8 mouse cellular contexts compared by ENCODE assay signal in genomic region chr10:59949255-59949648, GRCm38 (mm10). TPM values are rescaled to one million over a fixed set of nuclear protein-coding genes. Genes with fewer than 3 reads are reported as not detected.
DNase-seq lines count a peak whose midpoint lies in the region; ATAC-seq lines count a peak whose summit lies in the region.

No protein-coding gene starts in this region.

- H3K27ac ChIP-seq in lung, embryonic 16.5 days (ENCODE audit: low read length), result peak overlapping the region; percentile 95
- peak overlapping the region; percentile 23; the same call in 1 of the 2 replicates for H3K27ac ChIP-seq in limb, embryonic 13.5 days

- H3K4me1 ChIP-seq in lung, embryonic 16.5 days (replicated peaks; ENCODE audit: control insufficient read depth, insufficient read depth, low read length), result peaks cover 37% of the 10 kb centered on the region
- H3K4me1 ChIP-seq in limb, embryonic 13.5 days, result peaks cover 35% of the 10 kb centered on the region

- no peaks in the 10 kb centered on the region for H3K27me3 ChIP-seq in lung, embryonic 16.5 days (ENCODE audit: control insufficient read depth, insufficient read depth, low read depth, low read length)
- no peaks in the 10 kb centered on the region for H3K27me3 ChIP-seq in limb, embryonic 13.5 days

- peak overlapping the region; percentile 77 for H3K4me2 ChIP-seq in lung, embryonic 16.5 days (ENCODE audit: low read depth, low read length)
- H3K4me2 ChIP-seq in limb, embryonic 13.5 days (replicated peaks), result peak overlapping the region; percentile 90

- no peak for ATAC-seq in lung, embryonic 16.5 days (ENCODE audit: low read depth)
- ATAC-seq in limb, embryonic 13.5 days (ENCODE audit: low FRiP score, low read depth), result no peak

- intact Hi-C loops in heart, postnatal 14 days (cut with DNase I), result no loop called here

- DNase-seq in lung, postnatal 25 days (ENCODE audit: low spot score), result no peak
- peak; percentile 68 for DNase-seq in cerebellum, adult 9-10 months
- peak; percentile 37 for DNase-seq in heart, postnatal 14 days
- no peak for DNase-seq in thymus, postnatal 0 days (ENCODE audit: low spot score)
- no peak for DNase-seq in left cerebral cortex, adult 18-20 months (ENCODE audit: low spot score in 2 of 2)
- no peak for DNase-seq in right cerebral cortex, postnatal 25 days

- no peaks in the 10 kb centered on the region for H3K9me3 ChIP-seq in lung, embryonic 16.5 days (ENCODE audit: control insufficient read depth, low read length)
- no peaks in the 10 kb centered on the region for H3K9me3 ChIP-seq in limb, embryonic 13.5 days

- peak overlapping the region; percentile 92 for H3K4me3 ChIP-seq in lung, embryonic 16.5 days (ENCODE audit: low read length)
- peak overlapping the region; percentile 95 for H3K4me3 ChIP-seq in limb, embryonic 13.5 days

- no peaks in the 10 kb centered on the region for H3K36me3 ChIP-seq in lung, embryonic 16.5 days (ENCODE audit: control insufficient read depth, insufficient read depth, low read length)
- H3K36me3 ChIP-seq in limb, embryonic 13.5 days, result peaks cover 15% of the 10 kb centered on the region

- H3K9ac ChIP-seq in lung, embryonic 16.5 days (ENCODE audit: low read length), result peak overlapping the region; percentile 96
- peak overlapping the region; percentile 98 for H3K9ac ChIP-seq in limb, embryonic 13.5 days

- WGBS in lung, embryonic 16.5 days, result 41% methylated on average over 1 of the region's 1 CpGs
- 76% methylated on average over 1 of the region's 1 CpGs for WGBS in limb, embryonic 13.5 days

RNA-seq across cellular contexts. Expression of gene Ddit4, which starts 2.4 kb away (rescaled TPM):
- polyA plus RNA-seq in lung, embryonic 16.5 days (2015; fragmentation: Nextera tagmentation; extraction: Ambion mirVana), result 36.3 and 39.3 TPM in 2 replicates
- total RNA-seq in heart, postnatal 14 days (2021), result 100 to 1,000 TPM; 188 to 191 TPM
- 75.9 and 77.0 TPM in 2 replicates for polyA plus RNA-seq in limb, embryonic 13.5 days (2015; fragmentation: Nextera tagmentation; extraction: Ambion mirVana)
- 50.6 and 54.7 TPM in 2 replicates for polyA plus RNA-seq in thymus, postnatal 0 days (2015; fragmentation: Nextera tagmentation; extraction: Ambion mirVana)
- 10 to 100 TPM; 35.8 to 41.3 TPM for total RNA-seq in left cerebral cortex, adult 18-20 months (2021)

RNA-seq across cellular contexts. Expression of gene Ascc1, which starts 53.4 kb away (rescaled TPM):
- 48.2 and 51.6 TPM in 2 replicates for polyA plus RNA-seq in lung, embryonic 16.5 days (2015; fragmentation: Nextera tagmentation; extraction: Ambion mirVana)
- 10 to 100 TPM; 19.1 to 21.7 TPM for total RNA-seq in heart, postnatal 14 days (2021)
- polyA plus RNA-seq in limb, embryonic 13.5 days (2015; fragmentation: Nextera tagmentation; extraction: Ambion mirVana), result 44.9 and 46.0 TPM in 2 replicates
- polyA plus RNA-seq in thymus, postnatal 0 days (2015; fragmentation: Nextera tagmentation; extraction: Ambion mirVana), result 38.5 and 43.2 TPM in 2 replicates
- total RNA-seq in left cerebral cortex, adult 18-20 months (2021), result 10 to 100 TPM; 14.1 to 14.8 TPM

RNA-seq across cellular contexts. Expression of gene Anapc16, which starts 53.7 kb away (rescaled TPM):
- 103 and 104 TPM in 2 replicates for polyA plus RNA-seq in lung, embryonic 16.5 days (2015; fragmentation: Nextera tagmentation; extraction: Ambion mirVana)
- 10 to 100 TPM; 64.8 to 70.1 TPM for total RNA-seq in heart, postnatal 14 days (2021)
- polyA plus RNA-seq in limb, embryonic 13.5 days (2015; fragmentation: Nextera tagmentation; extraction: Ambion mirVana), result 128 and 133 TPM in 2 replicates
- polyA plus RNA-seq in thymus, postnatal 0 days (2015; fragmentation: Nextera tagmentation; extraction: Ambion mirVana), result 139 and 168 TPM in 2 replicates
- 10 to 100 TPM; 60.4 to 60.9 TPM for total RNA-seq in left cerebral cortex, adult 18-20 months (2021)

Comparison
In these comparisons a context has a peak if more than half of its experiments do, and no peak if none do; other contexts are left out.
1. DNase-seq: peak in cerebellum, adult 9-10 months (single experiment) and heart, postnatal 14 days (2 of 2); none in lung, postnatal 25 days (single experiment), thymus, postnatal 0 days (single experiment), left cerebral cortex, adult 18-20 months (0 of 2) and right cerebral cortex, postnatal 25 days (single experiment).